Mouse (Mus musculus) E14TG2a.4 (cell line): Measurements from ENCODE around the gene Hamp2.
"Not testable (repeated sequence)": the region's sequence is repeated elsewhere in the genome, so short reads cannot be mapped to it uniquely, and the experiment has no call there.

Experiments used
- H3K27me3 ChIP-seq: 2 replicates; pipeline ENCODE4 v1.6.1; 2014; ENCODE audit warnings: low read length, control low read depth; ENCODE audit not compliant: insufficient read depth
- H3K36me3 ChIP-seq: 2 replicates; pipeline ENCODE4 v1.6.1; 2014; ENCODE audit warnings: low read length, control low read depth; ENCODE audit not compliant: insufficient read depth
- H3K4me1 ChIP-seq: replicated peaks from 2 replicates; pipeline ENCODE4 v1.6.1; 2014; ENCODE audit warnings: low read depth, low read length, control low read depth
- H3K4me3 ChIP-seq: replicated peaks from 2 replicates; pipeline ENCODE4 v1.5.1; 2014; ENCODE audit warnings: mild to moderate bottlenecking, low read length
- H3K9me3 ChIP-seq: 2 replicates; pipeline ENCODE4 v1.6.1; 2014; ENCODE audit warnings: low read length, control low read depth
- CTCF ChIP-seq: conservative IDR thresholded peaks from 2 replicates; pipeline ENCODE4 v1.5.1; 2014; ENCODE audit warnings: low read length
- NANOG ChIP-seq: IDR thresholded peaks from 2 replicates; pipeline ENCODE4 v1.6.1; 2014; ENCODE audit warnings: borderline replicate concordance, low read length, mixed read lengths
- POU5F1 ChIP-seq: IDR thresholded peaks from 2 replicates; pipeline ENCODE4 v1.6.1; 2014; ENCODE audit warnings: low read length, borderline replicate concordance

Gene Hamp2

GRCm38 (mm10) chr7:30924581-30924980 is at the start of gene Hamp2:
TSS of gene Hamp2 (minus strand) at chr7:30924681.
- not testable (repeated sequence) for H3K4me3 ChIP-seq, H3K27me3 ChIP-seq, H3K36me3 ChIP-seq, H3K4me1 ChIP-seq
- peaks cover 33% of the 10 kb centered on the region for H3K9me3 ChIP-seq

GRCm38 (mm10) chr7:30973501-30974289 is 49.2 kb upstream of the Hamp2 start, which contains the start of gene Fam187b:
TSS of gene Fam187b (plus strand) at chr7:30973790.
- Histone ChIP-seq H3K4me3 (peak within 1 kb of the TSS; percentile 92), H3K27me3 (peaks cover 9% of the 10 kb centered on the region), H3K9me3 (no peaks in the 10 kb centered on the region), H3K4me1 (peaks cover 35% of the 10 kb centered on the region), H3K36me3 (peaks cover 36% of the 10 kb centered on the region)
- TF ChIP-seq NANOG (no peak), POU5F1 (no peak), CTCF (peak; percentile 51)

GRCm38 (mm10) chr7:30973251-30973500 is 48.7 kb upstream of the Hamp2 start, which contains the start of gene Lsr:
TSS of gene Lsr (minus strand) at chr7:30973464.
- H3K4me1 ChIP-seq = peaks cover 37% of the 10 kb centered on the region
- H3K36me3 ChIP-seq = peaks cover 40% of the 10 kb centered on the region
- H3K4me3 ChIP-seq = peak within 1 kb of the TSS; percentile 92
- H3K9me3 ChIP-seq = no peaks in the 10 kb centered on the region
- TF ChIP-seq NANOG (no peak), CTCF (no peak), POU5F1 (no peak)
- peaks cover 9% of the 10 kb centered on the region for H3K27me3 ChIP-seq

GRCm38 (mm10) chr7:30972426-30973250 is 48.2 kb upstream of the Hamp2 start:
- no peak for TF ChIP-seq POU5F1
- TF ChIP-seq CTCF = no peak
- TF ChIP-seq NANOG = no peak
- Histone ChIP-seq H3K27me3 (peaks cover 9% of the 10 kb centered on the region), H3K9me3 (no peaks in the 10 kb centered on the region), H3K4me1 (peaks cover 40% of the 10 kb centered on the region), H3K4me3 (peak overlapping the region; percentile 92), H3K36me3 (peaks cover 41% of the 10 kb centered on the region)

GRCm38 (mm10) chr7:30971901-30972300 is 47.4 kb upstream of the Hamp2 start:
- Histone ChIP-seq H3K36me3 (peaks cover 46% of the 10 kb centered on the region), H3K27me3 (peaks cover 9% of the 10 kb centered on the region), H3K9me3 (no peaks in the 10 kb centered on the region), H3K4me1 (peaks cover 47% of the 10 kb centered on the region), H3K4me3 (peak overlapping the region; percentile 92)
- TF ChIP-seq NANOG (no peak), CTCF (no peak), POU5F1 (no peak)

- Histone ChIP-seq H3K4me1 (peaks cover 60% of the 10 kb centered on the region), H3K27me3 (peaks cover 9% of the 10 kb centered on the region), H3K36me3 (peaks cover 73% of the 10 kb centered on the region), H3K9me3 (no peaks in the 10 kb centered on the region), H3K4me3 (no peak overlapping the region)
- TF ChIP-seq POU5F1 = no peak
- TF ChIP-seq NANOG = no peak
- no peak for TF ChIP-seq CTCF
Measured at GRCm38 (mm10) chr7:30969174-30969573, 44.7 kb upstream of the Hamp2 start.

GRCm38 (mm10) chr7:30968611-30969010 is 44.1 kb upstream of the Hamp2 start:
- Histone ChIP-seq H3K27me3 (peaks cover 9% of the 10 kb centered on the region), H3K36me3 (peaks cover 78% of the 10 kb centered on the region), H3K9me3 (no peaks in the 10 kb centered on the region), H3K4me3 (no peak overlapping the region), H3K4me1 (peaks cover 59% of the 10 kb centered on the region)
- no peak for TF ChIP-seq NANOG
- TF ChIP-seq CTCF = no peak
- no peak for TF ChIP-seq POU5F1

- TF ChIP-seq POU5F1 (no peak), CTCF (no peak), NANOG (no peak)
- no peaks in the 10 kb centered on the region for H3K27me3 ChIP-seq
- no peak overlapping the region for H3K4me3 ChIP-seq
- H3K9me3 ChIP-seq = no peaks in the 10 kb centered on the region
- H3K36me3 ChIP-seq = peaks cover 95% of the 10 kb centered on the region
- peaks cover 52% of the 10 kb centered on the region for H3K4me1 ChIP-seq
Measured at GRCm38 (mm10) chr7:30966657-30967056, 42.2 kb upstream of the Hamp2 start.
